Mouse (Mus musculus): ENCODE results near the gene Nudt8.

GRCm38 (mm10) chr19:3967258-3967657, 33.1 kb upstream of the Nudt8 start:
- TF ChIP-seq CTCF (IDR thresholded peaks at IDR 0.05; ENCODE audit: low read depth): no peak
- TF ChIP-seq EP300 (IDR thresholded peaks at IDR 0.05; ENCODE audit: low read depth): no peak

Measured in liver, postnatal 0 days (tissue).